8 mouse cellular contexts compared by ENCODE assay signal in the genomic region with DNA sequence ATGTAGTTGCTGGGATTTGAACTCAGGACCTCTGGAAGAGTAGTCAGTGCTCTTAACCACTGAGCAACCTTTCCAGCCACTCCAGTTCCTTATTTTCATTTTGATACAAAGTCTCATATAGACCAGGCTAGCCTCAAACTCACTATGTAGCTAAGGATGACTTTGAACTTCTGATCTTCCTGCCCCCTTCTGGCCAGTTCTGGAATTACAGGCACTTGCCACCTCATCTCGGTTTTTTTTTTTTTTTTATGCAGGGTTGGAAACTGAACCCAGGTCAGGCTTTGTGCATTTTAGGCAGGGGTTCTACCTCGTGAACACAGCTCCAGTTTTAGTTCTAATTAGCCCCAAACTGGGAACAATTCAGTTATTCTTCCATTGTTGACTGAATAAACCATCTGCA. TPM values are rescaled to one million over a fixed set of nuclear protein-coding genes. Genes with fewer than 3 reads are reported as not detected.
A peak's percentile ranks its signal among the peaks of the same experiment; 100 is the strongest.
DNase-seq lines count a peak whose midpoint lies in the region; ATAC-seq and TF ChIP-seq lines count a peak whose summit lies in the region.
"Had no signal": no experiment of that assay in that cellular context is flagged by ENCODE, and none has a peak within 500 bp of the region (broad histone marks: within the 10 kb centered on the region; RNA-seq: fewer than 3 reads in every experiment).

No protein-coding gene starts in this region.

- 0 out of 2 replicates have a peak, but pooled peaks have one; percentile 42 for ATAC-seq in erythroid progenitor cell, adult 5-6 weeks (replicated peaks; ENCODE audit: low FRiP score, poor library complexity, severe bottlenecking)

- peaks cover 8% of the 10 kb centered on the region for H3K4me1 ChIP-seq in lung, adult 2 months (ENCODE audit: control insufficient read depth, insufficient read depth, low read length)

- TF ChIP-seq POLR2A in lung, adult 2 months (IDR thresholded peaks at IDR 0.05; ENCODE audit: borderline replicate concordance, extremely low read depth, low read depth, low read length) = no peak

- peak; percentile 32 for TF ChIP-seq CTCF in lung, adult 2 months (IDR thresholded peaks at IDR 0.05; ENCODE audit: insufficient read depth, low read length)

- peak; percentile 65 for DNase-seq in kidney, adult 18-20 months
- no peak for DNase-seq in kidney, adult 11 months
- DNase-seq in CD4-positive helper T cell, adult 2 months (ENCODE audit: low read depth, low spot score) = peak; percentile 79
- peak; percentile 76 for DNase-seq in MEL-GATA-1-ER (ENCODE audit: extremely low read depth, low read depth)
- peak; percentile 58 for DNase-seq in lung, adult 2 months
- DNase-seq in thymus, postnatal 0 days (ENCODE audit: low spot score) = peak; percentile 68

- WGBS in lung, adult 2 months = 16% methylated on average over 2 of the region's 2 CpGs

- H3K4me3 ChIP-seq in lung, adult 2 months (replicated peaks; ENCODE audit: extremely low read depth, low read depth, low read length) = no peak overlapping the region
- H3K4me3 ChIP-seq: embryonic facial prominence, embryonic 12.5 days had no signal

RNA-seq across cellular contexts. Expression of gene Tmbim6, which starts 23.1 kb away (rescaled TPM):
- total RNA-seq in erythroid progenitor cell, adult 5-6 weeks (2015; ENCODE audit: low replicate concordance) = 179 and 219 TPM in 2 replicates
- total RNA-seq in erythroid progenitor cell, adult 5-6 weeks (2017; ENCODE audit: low replicate concordance) = 95.3 and 151 TPM in 2 replicates
- 1,026 and 1,059 TPM in 2 replicates for polyA plus RNA-seq in lung, adult 2 months (2012; rRNA removed)
- 398 and 433 TPM in 2 replicates for polyA plus RNA-seq in thymus, postnatal 0 days (2015; fragmentation: Nextera tagmentation; extraction: Ambion mirVana)

RNA-seq across cellular contexts. Expression of gene Nckap5l, which starts 41.8 kb away (rescaled TPM):
- 0.84 TPM in 1 of 2 replicates, not detected in the other for total RNA-seq in erythroid progenitor cell, adult 5-6 weeks (2015; ENCODE audit: low replicate concordance)
- not detected in 2 replicates for total RNA-seq in erythroid progenitor cell, adult 5-6 weeks (2017; ENCODE audit: low replicate concordance)
- polyA plus RNA-seq in lung, adult 2 months (2012; rRNA removed) = 13.0 and 13.4 TPM in 2 replicates
- 5.7 and 6.0 TPM in 2 replicates for polyA plus RNA-seq in thymus, postnatal 0 days (2015; fragmentation: Nextera tagmentation; extraction: Ambion mirVana)

RNA-seq across cellular contexts. Expression of gene Fmnl3, which starts 45.5 kb away (rescaled TPM):
- 3.6 and 5.0 TPM in 2 replicates for total RNA-seq in erythroid progenitor cell, adult 5-6 weeks (2015; ENCODE audit: low replicate concordance)
- total RNA-seq in erythroid progenitor cell, adult 5-6 weeks (2017; ENCODE audit: low replicate concordance) = 1.5 and 2.7 TPM in 2 replicates
- 53.4 and 58.9 TPM in 2 replicates for polyA plus RNA-seq in lung, adult 2 months (2012; rRNA removed)
- 21.2 and 22.3 TPM in 2 replicates for polyA plus RNA-seq in thymus, postnatal 0 days (2015; fragmentation: Nextera tagmentation; extraction: Ambion mirVana)

RNA-seq across cellular contexts. Expression of gene Bcdin3d, which starts 58.7 kb away (rescaled TPM):
- 1.3 and 1.4 TPM in 2 replicates for total RNA-seq in erythroid progenitor cell, adult 5-6 weeks (2015; ENCODE audit: low replicate concordance)
- total RNA-seq in erythroid progenitor cell, adult 5-6 weeks (2017; ENCODE audit: low replicate concordance) = 0.51 and 1.3 TPM in 2 replicates
- polyA plus RNA-seq in lung, adult 2 months (2012; rRNA removed) = 5.0 and 5.2 TPM in 2 replicates
- polyA plus RNA-seq in thymus, postnatal 0 days (2015; fragmentation: Nextera tagmentation; extraction: Ambion mirVana) = 24.3 and 24.7 TPM in 2 replicates
